Comparison of ENCODE assay signal across 9 mouse cellular contexts in genomic region chr14:31062277-31062676, GRCm38 (mm10). TPM values are rescaled to one million over a fixed set of nuclear protein-coding genes. Genes with fewer than 3 reads are reported as not detected.
DNase-seq lines count a peak whose midpoint lies in the region; TF ChIP-seq lines count a peak whose summit lies in the region.
"Had no signal": no experiment of that assay in that cellular context is flagged by ENCODE, and none has a peak within 500 bp of the region (broad histone marks: within the 10 kb centered on the region; RNA-seq: fewer than 3 reads in every experiment).

No protein-coding gene starts in this region.

- peaks cover 2% of the 10 kb centered on the region for H3K36me3 ChIP-seq in heart, adult 2 months (ENCODE audit: control insufficient read depth, insufficient read depth, low read length)
- H3K36me3 ChIP-seq in heart, embryonic 10.5 days: peaks cover 87% of the 10 kb centered on the region

- intact Hi-C loops in heart, adult 2 months (cut with DNase I): loop anchor here (5.0 kb wide), 1 partner anchor 35 kb away; no protein-coding TSS in a partner anchor

- no peaks in the 10 kb centered on the region for H3K27me3 ChIP-seq in heart, adult 2 months (ENCODE audit: control insufficient read depth, insufficient read depth, low read length)
- H3K27me3 ChIP-seq in heart, embryonic 10.5 days (ENCODE audit: insufficient read depth, poor library complexity, severe bottlenecking): no peaks in the 10 kb centered on the region
- H3K27me3 ChIP-seq: midbrain, embryonic 15.5 days had no signal

- H3K9ac ChIP-seq in heart, adult 2 months (ENCODE audit: low read depth, low read length): no peak overlapping the region
- H3K9ac ChIP-seq: midbrain, embryonic 15.5 days had no signal

- no peaks in the 10 kb centered on the region for H3K9me3 ChIP-seq in heart, embryonic 10.5 days
- H3K9me3 ChIP-seq: midbrain, embryonic 15.5 days had no signal

- H3K27ac ChIP-seq in heart, adult 2 months: no peak overlapping the region
- H3K27ac ChIP-seq in heart, embryonic 10.5 days: no peak overlapping the region
- H3K27ac ChIP-seq: midbrain, embryonic 15.5 days had no signal

- no peak overlapping the region for H3K4me3 ChIP-seq in heart, adult 2 months
- H3K4me3 ChIP-seq in heart, embryonic 10.5 days: no peak overlapping the region
- H3K4me3 ChIP-seq: midbrain, embryonic 15.5 days had no signal

- WGBS in heart, adult 2 months: 21% methylated on average over 1 of the region's 1 CpGs
- WGBS in heart, embryonic 10.5 days: 62% methylated on average over 1 of the region's 1 CpGs

- no peaks in the 10 kb centered on the region for H3K4me1 ChIP-seq in heart, adult 2 months (ENCODE audit: control insufficient read depth, insufficient read depth, low read length)
- H3K4me1 ChIP-seq in heart, embryonic 10.5 days: no peaks in the 10 kb centered on the region
- H3K4me1 ChIP-seq: midbrain, embryonic 15.5 days had no signal

- H3K79me2 ChIP-seq in heart, adult 2 months (replicated peaks; ENCODE audit: control insufficient read depth, insufficient read depth, low read length): no peaks in the 10 kb centered on the region

- no peak for TF ChIP-seq POLR2A in heart, adult 2 months (IDR thresholded peaks at IDR 0.05; ENCODE audit: insufficient read depth, low read depth, low read length)

- TF ChIP-seq CTCF in heart, adult 2 months (IDR thresholded peaks at IDR 0.05): peak; percentile 70

- no peak for DNase-seq in heart, adult 2 months
- no peak for DNase-seq in heart, embryonic 10.5 days (ENCODE audit: low spot score)
- DNase-seq in 3T3-L1 (ENCODE audit: low read depth, low spot score): peak; percentile 39
- DNase-seq in ES-CJ7 (ENCODE audit: low read depth, low spot score): peak; percentile 48
- DNase-seq in induced T-regulatory cell, adult 2 months (ENCODE audit: low read depth): peak; percentile 42
- DNase-seq in right cerebral cortex, postnatal 4 days: no peak
- no peak for DNase-seq in testis, postnatal 14 days (ENCODE audit: low spot score)
- DNase-seq in c-Kit-positive CD71-positive TER-119-positive erythroid progenitor cells, embryonic 14.5 days (ENCODE audit: low spot score): no peak

- TF ChIP-seq EP300 in heart, adult 2 months (IDR thresholded peaks at IDR 0.05; ENCODE audit: insufficient read depth, low read depth, low read length): no peak

RNA-seq across cellular contexts. Expression of gene Gnl3, which starts 43.3 kb away (rescaled TPM):
- 10 to 100 TPM; 26.2 to 27.6 TPM for total RNA-seq in heart, adult 2 months (2021)
- polyA plus RNA-seq in heart, adult 2 months (2012; rRNA removed): 8.1 and 19.2 TPM in 2 replicates
- 85.5 and 133 TPM in 2 replicates for polyA plus RNA-seq in heart, embryonic 10.5 days (2016; fragmentation: Nextera tagmentation; extraction: Ambion mirVana)

RNA-seq across cellular contexts. Expression of gene Pbrm1, which starts 43.3 kb away (rescaled TPM):
- 10 to 100 TPM; 49.6 to 52.8 TPM for total RNA-seq in heart, adult 2 months (2021)
- 7.7 and 15.7 TPM in 2 replicates for polyA plus RNA-seq in heart, adult 2 months (2012; rRNA removed)
- 121 and 132 TPM in 2 replicates for polyA plus RNA-seq in heart, embryonic 10.5 days (2016; fragmentation: Nextera tagmentation; extraction: Ambion mirVana)

Comparison
In these comparisons a context has a peak if more than half of its experiments do, and no peak if none do; other contexts are left out.
1. DNase-seq: peak in 3T3-L1 (single experiment), ES-CJ7 (single experiment) and induced T-regulatory cell, adult 2 months (single experiment); none in heart, adult 2 months (0 of 2), heart, embryonic 10.5 days (single experiment), right cerebral cortex, postnatal 4 days (single experiment), testis, postnatal 14 days (single experiment) and c-Kit-positive CD71-positive TER-119-positive erythroid progenitor cells, embryonic 14.5 days (single experiment).